In genomic region chr9:115602772-115603171, GRCm38 (mm10) we compare ENCODE assay signal across 16 mouse cellular contexts.
"Had no signal": no experiment of that assay in that cellular context is flagged by ENCODE, and none has a peak within 500 bp of the region (broad histone marks: within the 10 kb centered on the region; RNA-seq: fewer than 3 reads in every experiment).

No protein-coding gene starts in this region.

- H3K4me3 ChIP-seq: neural tube, embryonic 13.5 days; neural tube, embryonic 15.5 days; stomach, embryonic 15.5 days had no signal

- H3K27me3 ChIP-seq: neural tube, embryonic 13.5 days; neural tube, embryonic 15.5 days; stomach, embryonic 15.5 days had no signal

- H3K4me1 ChIP-seq: stomach, embryonic 15.5 days had no signal

- DNase-seq: retina, postnatal 1 day; right cerebral cortex, adult 18-20 months; right cerebral cortex, postnatal 14 days; right cerebral cortex, postnatal 25 days; right cerebral cortex, postnatal 4 days; spleen, adult 18-20 months; thymus, adult 18-20 months; thymus, adult 2 months; thymus, postnatal 14 days; thymus, postnatal 25 days; thymus, postnatal 36 days; thymus, postnatal 4 days had no signal

- H3K27ac ChIP-seq: neural tube, embryonic 15.5 days; stomach, embryonic 15.5 days; stomach, postnatal 0 days had no signal

- H3K9ac ChIP-seq: neural tube, embryonic 13.5 days; neural tube, embryonic 15.5 days; stomach, embryonic 15.5 days had no signal

- H3K36me3 ChIP-seq: neural tube, embryonic 13.5 days; neural tube, embryonic 15.5 days; stomach, embryonic 15.5 days had no signal

- H3K9me3 ChIP-seq: neural tube, embryonic 13.5 days; neural tube, embryonic 15.5 days; stomach, embryonic 15.5 days had no signal

- H3K4me2 ChIP-seq: neural tube, embryonic 13.5 days; neural tube, embryonic 15.5 days; stomach, embryonic 15.5 days had no signal
